Mouse (Mus musculus): Measurements from ENCODE around the gene Gm8922. TPM values are rescaled to one million over a fixed set of nuclear protein-coding genes. Genes with fewer than 3 reads are reported as not detected.

Gene Gm8922
- polyA plus RNA-seq (2014; fragmentation: Illumina TruSeq; extraction: RNeasy Lipid Tissue Mini Kit (QIAGEN cat#74804); ENCODE audit: low replicate concordance): not detected

GRCm38 (mm10) chr5:11681659-11682058 is at the start of gene Gm8922:
Gene Gm8922, plus strand, starts transcription at chr5:11681959.

Other genes starting within 250 kb of the Gm8922 start
- gene Gm8906, start 179.3 kb upstream of the Gm8922 start, polyA plus RNA-seq (2014; fragmentation: Illumina TruSeq; extraction: RNeasy Lipid Tissue Mini Kit (QIAGEN cat#74804); ENCODE audit: low replicate concordance): not detected
- gene Gm6460, start 87.0 kb upstream of the Gm8922 start, polyA plus RNA-seq (2014; fragmentation: Illumina TruSeq; extraction: RNeasy Lipid Tissue Mini Kit (QIAGEN cat#74804); ENCODE audit: low replicate concordance): not detected
- not detected for gene Gm8926, start 88.6 kb downstream of the Gm8922 start, polyA plus RNA-seq (2014; fragmentation: Illumina TruSeq; extraction: RNeasy Lipid Tissue Mini Kit (QIAGEN cat#74804); ENCODE audit: low replicate concordance)
- gene Gm6465, start 163.6 kb downstream of the Gm8922 start, polyA plus RNA-seq (2014; fragmentation: Illumina TruSeq; extraction: RNeasy Lipid Tissue Mini Kit (QIAGEN cat#74804); ENCODE audit: low replicate concordance): not detected
- gene 4933402N22Rik, start 236.1 kb downstream of the Gm8922 start, polyA plus RNA-seq (2014; fragmentation: Illumina TruSeq; extraction: RNeasy Lipid Tissue Mini Kit (QIAGEN cat#74804); ENCODE audit: low replicate concordance): not detected